Mouse (Mus musculus): ENCODE results near the gene Ankrd22.

The Ankrd22 gene

DNA sequence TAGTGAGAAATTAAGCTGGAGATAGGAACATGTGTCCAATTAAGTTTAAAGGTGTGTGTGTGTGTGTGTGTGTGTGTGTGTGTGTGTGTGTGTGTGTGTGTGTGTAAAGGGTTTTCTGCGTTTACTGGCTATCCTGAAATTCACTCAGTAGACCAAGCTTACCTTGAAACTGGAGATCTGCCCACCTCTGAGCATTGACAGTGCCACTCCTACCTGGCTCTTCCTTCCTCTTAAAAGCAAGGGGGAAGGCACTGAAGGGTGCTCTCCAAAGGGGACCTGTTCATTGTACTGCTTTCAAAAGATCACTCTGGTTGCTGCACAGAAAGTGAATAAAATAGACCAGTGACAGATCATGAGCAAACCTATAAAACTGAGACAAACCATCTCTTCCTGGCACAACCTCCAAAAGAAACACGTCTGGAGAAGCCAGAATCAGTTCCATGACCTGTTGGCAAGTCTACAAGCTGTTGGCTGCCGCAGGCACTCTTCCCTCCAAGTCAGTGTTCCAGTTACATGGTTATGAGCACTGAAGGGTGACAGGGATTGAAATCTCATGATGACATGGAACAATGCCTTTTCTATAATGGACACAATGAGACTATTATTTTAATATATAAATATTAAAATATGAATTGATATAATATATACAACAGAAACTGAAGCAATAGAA, 76.7 kb downstream of the Ankrd22 start:
- DNase-seq (ENCODE audit: low spot score) = no peak

DNA sequence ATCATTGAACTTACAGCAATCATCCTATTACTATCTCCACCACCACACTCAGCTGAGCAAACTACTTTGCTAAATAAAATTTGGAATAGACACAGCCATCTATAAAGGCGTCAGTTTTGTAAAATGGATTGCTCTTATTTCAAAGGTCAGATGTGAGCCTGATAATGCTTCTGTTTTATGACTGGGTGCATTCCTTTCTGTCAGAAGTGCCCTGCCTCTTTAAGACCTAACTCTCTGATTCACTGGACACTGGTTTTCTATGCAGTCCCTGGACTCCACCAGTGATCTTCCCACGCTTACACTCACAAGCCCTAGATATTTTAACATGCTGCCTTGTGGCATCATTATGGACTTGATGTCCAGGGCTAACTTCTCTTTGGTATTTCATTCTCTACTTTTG, 87.7 kb downstream of the Ankrd22 start:
- no peak for DNase-seq (ENCODE audit: low spot score)

DNA sequence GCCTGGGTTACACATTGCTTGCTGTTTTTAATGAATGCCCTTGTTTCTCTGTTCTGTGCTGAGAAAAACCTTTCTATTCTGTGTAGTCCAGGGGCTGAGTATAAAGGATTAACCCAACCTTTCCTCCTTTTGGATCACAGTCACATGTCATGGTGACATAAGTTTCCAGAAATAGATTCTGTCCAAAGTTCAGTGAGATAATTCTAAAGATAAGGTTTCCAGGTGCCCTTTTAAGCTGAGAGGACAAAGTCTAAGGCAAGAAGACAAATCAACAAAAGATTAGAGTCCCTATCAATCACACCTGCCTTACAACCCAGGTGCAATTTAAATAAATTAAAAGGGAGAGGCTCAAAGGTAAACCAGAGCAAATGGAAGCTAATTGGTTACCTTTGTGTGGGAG, 91.6 kb downstream of the Ankrd22 start:
- DNase-seq (ENCODE audit: low spot score) = no peak

All from testis, postnatal 14 days (tissue).